In the genomic region with DNA sequence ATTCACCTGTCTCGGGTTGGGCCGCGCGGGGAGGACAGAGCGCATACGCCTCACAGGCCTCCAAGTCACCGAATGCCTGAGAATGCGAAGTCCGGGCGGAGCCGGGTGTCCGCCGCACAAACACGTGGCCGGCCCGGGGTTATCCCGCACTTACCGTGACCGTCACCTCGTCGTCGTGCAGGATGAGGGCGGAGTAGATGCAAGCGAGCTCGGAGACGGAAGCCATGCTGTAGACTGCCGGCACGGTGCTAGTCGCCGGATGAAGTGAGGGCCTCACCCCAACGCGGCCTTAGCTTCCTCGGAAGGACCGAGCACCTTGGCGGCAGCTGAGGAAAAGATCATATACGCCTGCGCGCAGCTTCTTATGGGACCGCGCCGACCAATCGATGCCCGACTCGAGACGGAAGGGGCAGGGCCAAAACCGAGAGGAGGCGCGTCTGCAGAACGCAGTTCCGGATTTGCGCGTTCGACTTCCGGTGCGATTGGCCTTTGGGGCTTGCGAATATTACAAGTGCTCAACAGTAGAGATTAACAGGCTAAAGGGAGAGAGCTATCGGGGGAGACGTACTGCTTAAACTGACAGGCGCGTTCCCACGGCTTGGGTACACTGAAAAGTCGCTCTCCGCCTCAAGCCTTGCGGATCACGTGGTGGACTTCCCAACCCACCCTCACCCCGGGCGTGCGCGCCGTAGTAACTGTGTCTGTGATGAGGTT, we compare ENCODE assay signal across 8 mouse cellular contexts. TPM values are rescaled to one million over a fixed set of nuclear protein-coding genes. Genes with fewer than 3 reads are reported as not detected.
DNase-seq lines count a peak whose midpoint lies in the region; ATAC-seq and TF ChIP-seq lines count a peak whose summit lies in the region.

A gene (minus strand): TSS at position 340 of the 714 bp plus-strand sequence.

- no peak for TF ChIP-seq CTCF in cortical plate, adult 2 months (IDR thresholded peaks at IDR 0.05; ENCODE audit: extremely low read depth, insufficient read depth, low read length)

- H3K4me3 ChIP-seq in cortical plate, adult 2 months (ENCODE audit: insufficient read depth, low read length) = peak within 1 kb of the TSS; percentile 50
- peak within 1 kb of the TSS; percentile 96 for H3K4me3 ChIP-seq in megakaryocyte, embryonic 14.5 days (replicated peaks)

- peak; percentile 93 for ATAC-seq in activated CD4-positive, CD25-positive, alpha-beta regulatory T cell, adult 4 months

- no peaks in the 10 kb centered on the region; the same call in 1 of the 2 replicates for H3K4me1 ChIP-seq in cortical plate, adult 2 months (ENCODE audit: control insufficient read depth, insufficient read depth, low read length)
- H3K4me1 ChIP-seq in megakaryocyte, embryonic 14.5 days = peaks cover 26% of the 10 kb centered on the region

- DNase-seq in gastrocnemius, adult 8-10 months (ENCODE audit: low spot score in 2 of 2) = peak; percentile 91 to 95
- DNase-seq in hindlimb bud, embryonic 11.5 days (ENCODE audit: extremely low spot score, low read depth, low spot score) = peak; percentile 90
- DNase-seq in left cerebral cortex, adult 8-10 months (ENCODE audit: low spot score in 2 of 2) = peak; percentile 95 to 97
- DNase-seq in right cerebral cortex, postnatal 10 days (ENCODE audit: low spot score in 2 of 2) = peak; percentile 98
- peak; percentile 90 for DNase-seq in urinary bladder, postnatal 25 days (ENCODE audit: low spot score)

- peak within 1 kb of the TSS; percentile 11 for H3K27ac ChIP-seq in cortical plate, adult 2 months (ENCODE audit: insufficient read depth, low read length)

- H3K27me3 ChIP-seq in megakaryocyte, embryonic 14.5 days (replicated peaks) = no peaks in the 10 kb centered on the region

- no peaks in the 10 kb centered on the region for H3K9me3 ChIP-seq in megakaryocyte, embryonic 14.5 days

- TF ChIP-seq POLR2A in cortical plate, adult 2 months (IDR thresholded peaks at IDR 0.05; ENCODE audit: extremely low read depth, insufficient read depth, low read length) = peak; percentile 90

- H3K36me3 ChIP-seq in megakaryocyte, embryonic 14.5 days (replicated peaks; ENCODE audit: low read length) = peaks cover 62% of the 10 kb centered on the region

RNA-seq across cellular contexts. Expression of the gene that starts here (rescaled TPM):
- polyA plus RNA-seq in activated CD4-positive, CD25-positive, alpha-beta regulatory T cell, adult 4 months (2017; shearing (Covaris generic)) = 1,000 to 10,000 TPM; 3,627 to 3,817 TPM
- polyA plus RNA-seq in cortical plate, adult 2 months (2012; rRNA removed) = 3,951 and 3,959 TPM in 2 replicates
- total RNA-seq in gastrocnemius, adult 8-10 months (2022) = 1,000 to 10,000 TPM; 1,384 to 1,601 (median 1,420) TPM
- 1,000 to 10,000 TPM; 1,482 to 1,620 (median 1,566) TPM for total RNA-seq in left cerebral cortex, adult 8-10 months (2022)
- polyA plus RNA-seq in megakaryocyte, embryonic 14.5 days (2012; ENCODE audit: insufficient read depth, low replicate concordance) = 7,646 and 25,287 TPM in 2 replicates

Comparison
In these comparisons a context has a peak if more than half of its experiments do, and no peak if none do; other contexts are left out.
1. Peak in every context shown above with its lines: DNase-seq, ATAC-seq, H3K4me3 ChIP-seq and H3K27ac ChIP-seq.